Mouse (Mus musculus) urinary bladder, postnatal 25 days (tissue): ENCODE measurements around the gene Dctn3.
"Not testable (repeated sequence)": the region's sequence is repeated elsewhere in the genome, so short reads cannot be mapped to it uniquely, and the experiment has no call there.

Source experiments
- DNase-seq: peaks from one replicate; pipeline ENCODE4 v3.0.0; 2022; ENCODE audit warnings: low spot score

Gene Dctn3

DNA sequence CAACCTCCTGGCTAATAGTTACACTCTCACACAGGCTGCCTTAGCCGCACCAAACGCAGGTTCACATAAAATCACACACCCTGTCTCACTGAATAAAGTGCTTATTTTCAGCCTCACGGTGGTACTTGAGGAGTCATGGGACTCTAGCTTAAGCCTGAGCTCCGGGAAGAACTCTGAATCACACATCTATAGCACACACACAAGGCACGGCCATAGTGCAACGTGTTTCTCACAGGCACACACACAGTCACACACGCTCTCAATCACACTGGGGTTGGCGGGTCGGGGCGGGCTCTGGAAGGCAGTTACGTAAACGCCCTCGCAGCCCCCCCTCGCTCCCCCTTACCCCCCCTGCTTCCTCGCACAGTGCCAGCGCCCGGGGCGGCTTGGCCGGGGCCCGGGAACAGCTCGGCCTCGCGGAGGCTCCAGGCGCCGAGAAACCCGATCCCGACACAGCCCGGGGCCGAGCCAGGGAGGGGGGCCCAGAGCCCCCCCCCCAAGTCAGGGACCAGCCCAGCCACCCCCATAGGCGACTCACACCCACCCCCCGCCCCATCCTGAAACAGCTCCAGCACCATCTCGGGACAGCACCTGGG lies 24.5 kb downstream of the Dctn3 start:
- not testable (repeated sequence) for DNase-seq

DNA sequence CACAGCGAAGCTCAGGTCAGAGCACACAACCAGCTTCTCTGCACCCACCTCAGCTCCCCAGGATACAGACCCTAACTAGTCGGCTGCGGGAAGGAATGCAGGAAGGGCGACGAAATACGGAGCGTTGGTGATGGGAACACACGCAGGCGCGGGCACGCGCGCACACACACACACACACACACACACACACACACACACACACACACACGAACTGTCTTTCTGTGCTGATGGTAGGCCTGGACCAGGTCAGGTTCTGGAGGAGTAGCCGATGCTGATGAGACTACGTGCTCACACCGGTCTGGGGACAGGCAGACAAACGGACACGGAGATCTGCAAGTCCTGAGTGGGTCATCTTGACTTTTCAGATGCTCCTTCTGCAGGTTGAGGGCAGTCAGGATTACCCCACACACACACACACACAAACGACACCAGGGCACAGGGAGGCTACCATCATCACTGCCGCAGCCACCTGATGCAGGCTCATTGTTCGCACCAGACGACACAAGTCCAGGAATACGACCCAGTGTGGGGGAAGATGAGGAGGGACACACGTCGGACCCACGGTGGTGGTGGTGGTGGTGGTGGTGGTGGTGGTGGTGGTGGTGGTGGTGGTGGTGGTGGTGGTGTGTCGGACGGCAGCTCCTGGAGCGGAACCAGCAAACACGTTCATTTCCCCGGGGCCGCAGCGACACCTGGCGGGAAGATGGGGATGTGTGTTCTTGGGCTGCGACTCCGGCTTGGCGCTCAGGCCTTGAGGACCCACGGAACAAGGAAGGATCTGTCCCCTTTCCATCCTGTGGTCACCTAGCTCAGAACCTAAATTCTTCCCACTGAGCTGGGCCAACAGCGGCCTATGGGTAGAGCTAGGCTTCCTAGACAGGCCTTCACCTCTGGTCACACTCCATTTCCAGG lies 25.8 kb downstream of the Dctn3 start, which contains the start of gene Cntfr:
Cntfr (minus strand) TSS at position 160 of the 912 bp plus-strand sequence.
- peak; percentile 85 for DNase-seq

DNA sequence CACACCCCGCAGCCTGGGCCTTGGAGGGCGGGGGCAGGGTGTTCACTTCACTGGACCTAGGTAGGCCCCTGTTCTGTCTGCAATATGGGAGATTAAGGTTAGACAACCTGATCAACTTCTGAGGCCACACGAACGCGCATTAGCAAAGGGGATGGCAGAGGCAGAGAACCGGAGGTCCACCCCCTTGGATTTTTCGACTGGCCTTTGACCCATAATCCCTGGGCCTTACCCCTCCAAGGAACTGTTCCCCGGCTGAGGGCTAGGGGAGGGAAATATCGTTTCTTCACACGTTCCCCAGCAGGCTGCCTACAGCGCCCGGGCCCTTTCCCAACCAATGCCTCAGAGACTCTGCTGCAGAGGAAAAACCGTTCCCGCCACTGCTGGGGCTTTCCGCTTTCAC lies 26.5 kb downstream of the Dctn3 start:
- DNase-seq: not testable (repeated sequence)

DNA sequence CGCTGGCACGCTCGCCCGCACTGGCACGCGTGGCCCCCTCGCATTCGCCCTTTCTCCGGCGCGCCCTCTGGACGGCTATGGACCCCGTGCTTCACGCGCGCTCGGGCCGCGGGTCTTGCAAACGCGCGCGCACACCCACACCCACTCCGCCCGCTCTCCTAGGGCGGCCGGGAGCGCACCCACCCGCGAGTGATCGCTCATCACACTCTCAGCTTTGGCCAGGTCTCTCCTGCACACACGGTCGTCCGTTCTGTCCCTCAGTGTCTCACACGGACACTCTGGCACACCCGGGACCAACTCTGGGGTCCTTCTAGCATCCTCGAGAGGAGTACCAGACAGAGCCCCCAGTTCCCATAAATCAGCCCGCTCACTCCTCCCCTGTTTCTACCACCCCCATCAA lies 27.2 kb downstream of the Dctn3 start:
- not testable (repeated sequence) for DNase-seq

DNA sequence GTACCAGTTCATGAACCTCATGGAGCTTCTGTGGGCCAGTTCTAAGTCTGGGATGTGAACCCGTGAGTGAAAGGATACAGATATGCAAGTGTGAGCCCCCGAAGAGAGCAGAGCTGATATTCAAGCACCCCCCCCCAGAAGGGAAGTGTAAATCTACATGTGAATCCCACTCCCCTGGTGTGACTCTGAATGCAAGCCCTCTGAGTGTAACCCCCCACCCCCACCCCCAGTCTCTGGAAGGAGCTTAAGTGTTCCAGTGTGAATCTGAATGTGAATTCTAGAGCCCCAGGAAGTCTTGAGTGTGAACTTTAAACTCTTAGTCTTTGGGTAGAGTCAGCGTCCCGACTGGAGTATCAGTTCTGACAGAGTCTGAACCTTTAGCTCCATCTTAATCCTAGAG lies 29.5 kb downstream of the Dctn3 start:
- DNase-seq: not testable (repeated sequence)

DNA sequence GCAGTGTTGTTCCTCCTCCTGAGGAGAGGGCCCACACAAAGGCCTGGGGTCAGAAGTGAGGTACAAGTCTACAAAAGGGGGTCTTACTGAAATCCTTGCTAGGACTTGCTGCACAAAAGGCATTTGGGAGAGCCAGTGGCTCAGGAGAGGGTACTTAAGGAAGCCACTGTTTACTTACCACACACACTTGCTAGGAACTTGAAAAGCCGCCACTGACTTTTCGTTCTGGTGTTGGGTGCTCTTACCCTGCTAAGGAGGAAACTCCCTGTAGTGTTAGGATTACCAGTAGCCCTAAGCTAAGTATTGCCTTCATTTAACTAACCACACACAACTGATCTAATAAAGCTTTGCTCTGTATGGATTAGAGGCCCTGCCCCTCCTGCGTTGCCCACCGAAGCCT lies 33.0 kb downstream of the Dctn3 start:
- not testable (repeated sequence) for DNase-seq

DNA sequence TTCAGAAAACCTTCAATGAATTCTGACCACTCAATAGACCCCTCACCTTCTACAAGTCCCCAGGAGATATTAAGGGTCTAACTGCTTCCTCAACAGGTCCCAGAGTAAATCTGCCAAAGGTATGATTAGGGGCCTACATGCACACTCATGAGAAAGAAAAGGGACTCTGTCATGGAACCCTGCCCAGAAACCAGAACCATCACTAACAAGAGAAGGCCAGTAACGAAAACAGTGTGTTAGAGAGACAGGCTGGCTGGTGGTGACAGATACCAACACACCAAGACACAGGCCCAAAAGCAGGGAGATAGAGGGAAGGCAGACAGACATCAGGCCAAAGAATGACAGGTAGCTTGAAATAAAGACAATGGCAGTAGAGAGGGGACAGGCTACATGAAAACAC lies 34.4 kb downstream of the Dctn3 start:
- DNase-seq: not testable (repeated sequence)

DNA sequence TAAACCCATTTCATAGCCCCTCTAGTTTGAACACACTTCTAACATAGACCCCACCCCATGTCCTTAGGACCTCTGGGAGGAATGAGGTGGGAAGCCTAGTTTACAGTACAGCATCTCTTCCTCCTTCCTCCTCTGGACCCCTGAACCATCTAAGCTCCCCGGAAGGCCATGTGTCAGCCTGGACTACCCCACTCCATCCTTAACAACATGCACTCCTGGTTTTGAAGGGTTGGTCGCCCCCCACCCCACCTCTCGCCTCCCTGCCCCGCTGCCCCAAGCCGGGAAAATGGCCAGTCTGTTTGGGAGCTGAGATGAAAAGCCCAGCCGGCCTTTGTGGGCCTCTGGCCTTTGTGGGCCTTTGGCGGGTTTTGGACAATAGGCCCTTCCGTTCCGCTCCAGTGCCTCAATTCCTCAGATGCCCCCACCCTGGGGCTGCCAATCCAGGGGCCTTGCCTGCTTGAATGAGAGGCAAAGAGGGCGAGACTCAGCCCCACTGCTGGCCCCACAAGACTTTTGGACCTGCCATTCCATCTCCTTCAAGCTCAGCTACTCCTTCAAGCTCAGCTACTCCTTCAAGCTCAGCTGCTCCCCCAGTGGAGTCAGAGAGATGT lies 37.0 kb downstream of the Dctn3 start:
- DNase-seq: not testable (repeated sequence)

DNA sequence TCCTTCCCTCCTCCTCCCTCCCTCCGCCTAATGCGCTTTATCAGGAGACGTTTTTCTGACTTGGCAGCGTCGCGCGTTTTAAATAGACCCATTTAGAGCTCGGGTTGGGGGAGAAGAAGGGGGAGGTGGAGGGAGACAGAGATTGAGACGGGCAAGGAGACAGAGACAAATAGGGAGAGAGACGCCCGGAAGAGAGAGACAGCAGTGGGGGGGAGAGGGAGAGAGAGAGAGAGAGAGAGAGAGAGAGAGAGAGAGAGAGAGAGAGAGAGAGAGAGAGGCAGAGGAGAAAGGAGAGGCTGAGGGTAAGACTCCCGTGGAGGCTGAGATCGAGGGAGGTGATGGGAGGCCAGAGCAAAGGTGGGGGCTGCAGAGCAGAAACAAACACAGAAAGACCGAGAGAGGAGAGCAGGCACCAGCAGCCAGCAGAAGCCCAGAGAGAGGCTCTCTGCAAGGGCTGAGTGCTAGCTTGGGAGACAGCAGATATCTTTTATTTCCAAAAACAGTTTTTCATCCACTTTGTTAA lies 38.0 kb downstream of the Dctn3 start:
- DNase-seq: not testable (repeated sequence)

DNA sequence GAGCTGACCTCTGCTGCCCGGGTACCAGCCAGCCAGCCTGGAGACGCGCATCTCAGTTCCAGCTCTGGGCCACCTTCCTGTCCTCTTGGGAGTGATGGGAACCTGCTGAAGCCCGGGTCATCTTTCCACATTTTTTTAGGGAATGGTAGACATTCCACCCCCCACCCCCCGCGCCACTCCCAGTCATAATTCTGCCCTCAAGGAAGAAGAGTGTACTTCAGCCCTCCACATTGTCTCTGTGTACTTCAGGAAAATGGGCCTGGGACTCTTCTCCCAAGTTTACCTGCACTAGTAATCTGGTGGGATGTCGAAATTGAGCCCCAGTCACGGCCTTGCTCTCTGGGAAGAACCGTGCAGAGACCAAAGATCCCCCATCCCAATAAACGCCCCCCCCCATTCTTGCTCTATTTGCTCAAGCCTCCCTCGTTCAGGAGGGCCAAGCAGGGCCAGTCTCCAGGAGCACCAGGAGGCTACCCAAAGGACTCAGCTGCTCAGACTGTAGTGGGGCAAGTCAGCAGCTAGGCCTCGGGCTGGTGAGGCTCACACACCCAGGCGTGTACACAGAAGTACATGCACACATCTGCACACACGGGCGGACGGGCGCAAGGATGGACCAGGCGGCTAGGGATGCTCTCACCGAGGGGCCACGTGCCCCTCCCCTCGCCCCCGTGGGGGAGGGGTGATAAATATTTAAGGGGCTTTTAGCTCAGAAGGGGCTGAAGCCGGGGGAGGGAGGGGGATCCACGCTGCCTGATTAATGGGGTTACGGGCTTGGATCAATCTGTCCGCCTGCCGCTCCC lies 38.6 kb downstream of the Dctn3 start:
- DNase-seq: not testable (repeated sequence)

DNA sequence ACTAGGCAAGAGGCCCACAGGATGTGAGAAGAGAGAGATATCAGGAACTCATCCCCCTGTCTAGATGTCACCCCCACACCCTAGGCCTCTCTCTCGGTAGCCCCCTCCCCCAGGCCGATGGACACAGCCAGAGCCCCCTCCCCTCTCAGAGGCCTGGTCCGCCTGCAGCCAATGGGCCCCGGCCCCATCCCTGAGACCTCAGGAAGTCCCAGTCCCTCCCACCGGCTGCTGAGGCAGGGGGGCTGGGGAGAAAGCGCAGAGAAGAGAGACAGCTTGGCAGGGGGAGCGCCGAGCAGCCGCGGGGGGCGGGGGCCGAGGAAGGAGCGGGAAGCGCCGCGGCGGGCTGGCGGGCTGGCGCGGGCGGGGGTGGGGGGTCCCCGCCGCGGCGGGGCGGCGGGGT lies 39.7 kb downstream of the Dctn3 start:
- DNase-seq: not testable (repeated sequence)

DNA sequence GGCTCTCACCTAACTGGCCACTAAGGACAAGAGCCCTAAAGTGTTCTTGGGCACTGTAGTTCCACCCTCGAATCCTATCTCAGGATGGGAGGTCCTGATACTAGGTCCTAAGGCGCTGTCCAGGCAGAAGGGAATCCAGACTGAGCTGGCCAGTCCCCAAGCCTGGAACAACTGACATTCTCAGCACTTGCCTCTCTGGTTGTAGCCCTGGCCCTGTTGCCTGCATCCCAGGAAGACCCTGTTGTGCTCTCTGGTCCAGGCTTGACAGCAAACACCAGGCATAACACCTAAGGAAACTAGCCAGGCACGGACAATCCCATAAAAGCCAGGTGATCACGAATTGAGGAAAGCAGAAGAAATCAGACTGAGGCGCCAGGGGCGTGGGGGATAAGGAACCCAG lies 40.2 kb downstream of the Dctn3 start:
- no peak for DNase-seq

DNA sequence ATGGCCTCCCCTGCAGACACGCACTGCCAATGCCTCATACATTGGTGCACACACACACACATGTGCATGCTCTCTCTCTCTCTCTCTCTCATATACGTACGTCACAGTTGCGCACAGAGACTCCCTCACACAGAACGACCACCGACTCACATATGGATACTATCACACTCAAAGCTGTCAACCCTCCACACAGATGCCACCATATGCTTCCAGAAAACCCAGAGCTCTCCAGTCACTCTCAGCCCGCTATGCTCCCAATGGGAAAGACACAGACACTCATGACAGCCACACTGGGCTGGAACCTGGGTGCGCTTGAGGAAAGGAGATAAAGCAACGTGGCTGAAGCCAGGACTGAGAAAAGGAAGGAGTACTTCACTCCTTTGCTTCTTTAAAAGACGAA lies 41.0 kb downstream of the Dctn3 start:
- DNase-seq: no peak

DNA sequence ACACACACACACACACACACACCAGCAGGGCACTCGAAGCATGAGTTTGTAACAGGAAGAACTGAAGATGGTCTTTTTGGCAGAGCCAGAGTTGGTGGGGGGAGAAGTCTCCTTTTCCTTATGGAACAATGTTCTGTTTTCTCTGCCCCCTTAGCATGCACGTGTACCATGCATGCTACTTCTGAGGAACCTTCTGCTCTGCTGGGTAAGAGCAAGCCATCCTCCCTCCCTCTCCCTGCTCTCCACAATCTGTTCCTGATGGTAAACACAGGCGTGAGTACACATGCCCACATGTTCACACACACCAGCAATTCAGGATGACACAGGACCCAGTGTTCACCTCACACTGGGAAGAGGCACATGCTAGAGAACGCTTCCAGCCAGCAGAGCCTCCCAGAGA lies 41.8 kb downstream of the Dctn3 start:
- no peak for DNase-seq

DNA sequence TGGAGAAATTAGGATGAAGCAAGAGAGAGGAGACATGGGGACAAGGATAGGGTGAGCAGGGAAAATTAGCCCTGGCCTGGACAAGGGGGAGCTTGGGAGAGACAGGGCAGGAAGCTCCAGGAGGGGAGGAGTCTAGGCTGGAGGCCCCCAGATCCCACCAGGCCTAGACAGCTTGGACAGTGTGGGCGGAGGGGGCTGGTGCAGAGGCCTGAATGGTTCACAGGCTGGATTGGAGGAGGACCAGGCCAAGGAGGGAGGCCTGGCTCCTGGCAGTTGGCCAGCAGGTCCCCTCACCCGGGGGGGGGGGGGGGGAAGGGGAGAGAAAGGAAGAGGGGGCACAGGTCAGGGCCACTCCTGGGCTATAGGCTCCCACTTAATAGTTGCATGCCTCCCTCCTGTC lies 43.7 kb downstream of the Dctn3 start:
- no peak for DNase-seq

DNA sequence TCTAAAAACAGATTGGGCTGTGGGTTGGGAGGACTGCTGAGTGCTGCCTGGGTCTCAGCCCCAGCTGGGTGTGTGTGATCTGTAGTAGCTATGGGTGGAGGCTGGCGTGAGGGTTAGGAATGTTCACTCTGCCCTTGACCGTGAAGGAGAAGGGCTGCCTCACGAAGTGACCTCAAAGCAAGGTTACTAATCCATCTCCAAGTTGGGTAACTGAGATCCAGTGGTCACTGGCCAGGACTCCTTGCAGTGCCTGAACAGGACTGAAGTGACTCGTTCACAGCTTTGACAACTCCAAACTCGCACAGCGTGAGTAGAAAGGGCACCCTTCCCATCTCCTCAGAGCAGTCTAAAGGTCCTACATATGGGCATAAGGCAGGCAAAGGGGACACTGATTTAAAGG lies 44.1 kb downstream of the Dctn3 start:
- DNase-seq: no peak

DNA sequence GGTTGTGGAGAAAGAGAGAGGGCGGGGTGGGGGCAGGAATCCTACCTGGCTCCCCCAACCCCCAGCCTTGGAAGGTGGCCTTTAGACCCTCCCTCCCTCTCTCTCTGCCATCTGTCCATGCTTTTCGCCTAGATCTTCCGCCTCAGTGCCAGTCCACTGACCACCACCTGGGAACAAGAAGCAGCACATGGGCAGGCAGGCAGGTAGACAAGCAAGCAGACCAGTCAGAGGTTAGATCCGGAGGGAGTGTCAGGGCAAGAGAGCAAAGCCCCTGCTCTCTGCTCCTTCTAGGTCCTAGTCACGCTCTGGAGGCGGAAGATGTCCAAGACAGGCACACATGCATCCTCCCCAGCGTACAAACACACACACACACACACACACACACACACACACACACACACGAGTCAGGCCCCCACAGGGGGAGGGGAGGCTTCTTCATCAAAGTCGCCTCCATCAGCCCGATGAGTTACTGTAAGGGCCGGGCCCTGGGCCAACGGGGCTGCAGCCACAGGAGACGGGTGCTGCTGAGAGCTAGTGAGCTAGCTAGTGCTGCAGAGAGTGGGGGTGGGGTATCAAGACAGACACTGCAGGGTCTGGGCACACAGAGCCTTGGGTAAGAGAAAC lies 45.9 kb downstream of the Dctn3 start:
- no peak for DNase-seq

DNA sequence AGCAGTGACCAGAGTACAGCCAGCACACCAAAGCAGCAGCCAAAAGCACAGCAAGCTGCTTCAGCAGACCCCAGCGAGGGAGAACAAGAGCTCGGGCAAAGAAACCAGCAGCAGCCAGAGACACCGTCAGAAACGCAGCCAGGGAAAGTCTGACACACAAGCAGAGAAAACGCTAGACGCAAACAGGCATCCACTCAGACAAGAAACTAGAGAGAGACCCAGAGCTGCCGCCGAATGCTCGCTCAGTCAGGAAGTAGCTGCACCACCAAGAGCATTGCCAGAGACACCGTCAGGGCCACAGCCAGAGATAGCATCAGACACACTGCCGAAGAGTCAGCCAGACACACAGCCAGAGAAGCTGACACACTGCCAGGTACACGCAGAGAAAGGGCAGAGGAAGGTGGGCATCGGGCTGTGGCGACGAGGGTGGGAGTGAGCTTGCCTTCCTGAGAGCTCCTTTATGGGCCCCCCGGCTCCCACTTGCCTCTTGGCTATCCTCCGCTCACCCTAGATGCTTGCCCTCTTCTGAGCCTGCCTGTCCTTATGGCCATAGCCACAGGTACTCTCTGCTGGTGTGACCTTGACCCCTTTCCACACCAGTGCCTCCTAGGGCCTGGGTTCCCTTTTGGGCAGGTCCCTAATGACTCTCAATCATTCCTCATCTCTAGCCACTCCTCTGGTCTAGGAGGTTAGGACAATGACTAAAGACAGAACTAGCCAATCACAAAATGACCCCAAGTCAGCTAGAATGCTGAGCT lies 46.5 kb downstream of the Dctn3 start:
- DNase-seq: no peak

DNA sequence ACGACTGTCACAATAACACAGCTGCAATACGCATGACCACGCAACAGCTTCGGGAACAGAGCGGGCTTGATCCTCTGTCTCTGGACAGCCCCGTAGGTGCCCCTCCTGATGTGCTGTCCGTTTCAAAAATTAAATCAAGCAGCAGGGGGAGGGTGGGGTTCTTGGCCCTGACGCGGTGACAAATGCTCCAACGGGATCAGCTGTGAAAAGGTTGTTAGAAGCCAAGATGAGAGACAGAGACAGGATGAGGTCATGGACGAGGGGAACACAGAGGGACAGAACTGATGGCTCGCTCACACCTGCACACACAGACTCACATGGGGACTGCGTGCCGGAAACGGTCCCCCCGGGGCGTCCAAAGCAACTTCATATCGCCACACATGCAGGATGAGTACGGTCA lies 49.8 kb downstream of the Dctn3 start:
- DNase-seq: no peak

DNA sequence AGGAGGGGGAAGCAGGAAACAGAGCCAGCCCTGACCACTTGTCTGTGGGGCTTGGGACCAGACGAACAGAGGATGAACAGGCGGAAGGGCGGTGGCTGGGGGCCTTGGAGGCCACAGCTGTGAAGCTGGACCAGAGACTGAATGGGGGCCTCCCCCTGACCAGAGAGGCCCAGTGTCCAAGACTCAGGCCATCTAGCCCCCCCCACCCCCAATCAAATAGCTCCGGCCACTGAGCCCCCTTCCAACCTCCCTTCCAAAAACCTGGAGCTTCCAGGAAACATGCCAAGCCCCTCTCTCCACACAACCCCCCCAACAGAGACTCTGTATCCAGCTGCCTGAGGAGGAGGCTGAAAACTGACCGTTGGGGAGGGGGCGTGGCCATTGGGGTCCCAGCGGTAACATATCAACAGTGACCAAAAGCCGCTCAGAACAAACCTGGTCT lies 50.4 kb downstream of the Dctn3 start:
- DNase-seq: no peak
